Mouse (Mus musculus) inflammation-experienced regulatory T-cells, adult 16 weeks (primary cell): ENCODE results near the gene Foxd1. TPM values are rescaled to one million over a fixed set of nuclear protein-coding genes. Genes with fewer than 3 reads are reported as not detected.

Experiments used
- polyA plus RNA-seq: library from polyadenylated mRNA; unstranded; fragments of 100-300 nt; shearing (Covaris generic); gene quantifications from one replicate; pipeline ENCODE4 v1.2.1, GENCODE M21; 2017

The Foxd1 gene
- polyA plus RNA-seq, result not detected

GRCm38 (mm10) chr13:98354090-98354801, at the start of gene Foxd1:
Gene Foxd1 (plus strand): TSS chr13:98354242.

GRCm38 (mm10) chr13:98316480-98317245, 37.4 kb upstream of the Foxd1 start, which contains the start of gene Btf3:
Gene Btf3 (minus strand): TSS chr13:98317006.

Other genes with a start within 250 kb of the Foxd1 start
- gene Arhgef28, start 147.8 kb upstream of the Foxd1 start, polyA plus RNA-seq, result not detected
- 56.5 TPM for gene Utp15, start 91.2 kb upstream of the Foxd1 start, polyA plus RNA-seq
- 42.4 TPM for gene Ankra2, start 91.2 kb upstream of the Foxd1 start, polyA plus RNA-seq
- gene Gm21976, start 74.4 kb upstream of the Foxd1 start, polyA plus RNA-seq, result not detected
- gene Btf3, start 37.2 kb upstream of the Foxd1 start, polyA plus RNA-seq, result 583 TPM
- not detected for gene Gm10320, start 137.8 kb downstream of the Foxd1 start, polyA plus RNA-seq